Mouse (Mus musculus): ENCODE measurements around the gene Zranb3. TPM values are rescaled to one million over a fixed set of nuclear protein-coding genes. Genes with fewer than 3 reads are reported as not detected.
"Not testable (repeated sequence)": the region's sequence is repeated elsewhere in the genome, so short reads cannot be mapped to it uniquely, and the experiment has no call there.

Gene Zranb3
- 6.4 and 7.7 TPM in 2 replicates for polyA plus RNA-seq (2012; rRNA removed)

DNA sequence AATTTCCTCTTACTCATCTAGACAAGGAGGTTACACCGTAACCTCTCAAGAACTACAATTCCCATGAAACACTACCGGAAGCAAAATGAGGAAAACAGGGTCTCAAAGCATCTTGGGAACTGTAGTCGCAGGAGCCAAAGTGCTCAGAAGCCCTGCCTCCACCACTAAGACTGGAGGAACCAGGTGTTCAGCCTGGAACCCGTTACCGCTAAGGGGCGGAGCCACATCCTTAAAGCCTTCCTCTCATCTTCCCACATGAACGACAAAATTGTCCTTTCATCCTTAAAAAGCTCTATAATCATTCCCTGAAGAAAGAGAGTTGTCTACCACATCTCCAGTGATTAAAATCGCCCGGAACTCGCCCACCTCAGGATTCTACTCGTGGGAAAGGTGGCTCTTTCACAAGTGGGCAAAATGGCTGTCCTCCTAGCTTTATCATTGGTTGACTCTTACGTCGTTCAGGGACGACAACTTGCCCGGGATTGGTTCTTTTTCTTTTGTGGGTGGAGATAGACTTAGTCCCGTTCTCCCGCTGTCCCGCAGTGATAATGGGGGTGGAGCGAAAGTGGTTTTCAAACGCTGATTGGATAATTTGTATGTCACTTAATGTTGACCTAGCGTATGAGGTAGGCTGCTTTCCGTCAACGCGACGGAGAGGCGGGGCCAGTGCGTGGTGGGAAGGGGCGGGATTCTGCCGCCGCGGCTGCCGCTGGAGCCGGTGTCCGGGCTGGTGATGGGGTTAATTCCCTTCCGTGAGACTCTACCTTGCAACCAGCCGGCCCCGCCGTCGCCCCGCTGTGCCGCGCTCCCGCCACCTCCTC is at the start of gene Zranb3, which contains the start of gene R3hdm1:
TSS of gene Zranb3 (minus strand) at position 407 of the 821 bp plus-strand sequence.
TSS of gene R3hdm1 (plus strand) at position 661 of the 821 bp plus-strand sequence.
- Histone ChIP-seq H3K36me3 (ENCODE audit: control insufficient read depth, insufficient read depth, low read length) (no peaks in the 10 kb centered on the region), H3K27ac (ENCODE audit: control insufficient read depth, insufficient read depth, low read depth, low read length) (peak within 1 kb of the TSS; percentile 95), H3K4me3 (ENCODE audit: control insufficient read depth, low read depth, low read length) (peak within 1 kb of the TSS; percentile 90), H3K4me1 (ENCODE audit: control insufficient read depth, insufficient read depth, low read length) (peaks cover 2% of the 10 kb centered on the region; the same call in 1 of the 2 replicates), H3K27me3 (ENCODE audit: control insufficient read depth, insufficient read depth, low read length) (no peaks in the 10 kb centered on the region)
- TF ChIP-seq POLR2A (IDR thresholded peaks at IDR 0.05; ENCODE audit: control insufficient read depth, low read depth, low read length): peak; percentile 90
- no peak for TF ChIP-seq CTCF (IDR thresholded peaks at IDR 0.05; ENCODE audit: control insufficient read depth, insufficient read depth, insufficient replicate concordance, low read depth, low read length)

DNA sequence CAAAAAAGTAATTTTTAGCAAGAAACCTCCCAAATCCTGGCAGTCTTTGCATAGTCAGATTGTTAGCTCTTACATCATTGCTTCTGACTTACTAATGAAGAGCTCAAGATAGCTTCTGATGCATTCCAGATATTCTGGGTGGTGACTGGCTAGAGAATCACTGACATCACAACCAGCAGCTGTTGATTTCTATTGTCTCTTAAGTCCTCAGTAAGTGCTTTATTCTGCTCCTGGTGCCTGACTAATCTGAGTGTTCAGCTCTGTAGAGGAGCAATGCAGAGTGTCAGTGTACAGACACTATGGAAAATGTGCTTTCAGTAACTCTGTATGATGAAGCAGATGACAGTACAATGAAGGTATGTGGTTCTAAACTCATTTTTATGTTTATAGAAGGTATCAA is 38.9 kb upstream of the Zranb3 start:
- Histone ChIP-seq H3K27ac (ENCODE audit: control insufficient read depth, insufficient read depth, low read depth, low read length) (no peak overlapping the region), H3K4me3 (ENCODE audit: control insufficient read depth, low read depth, low read length) (no peak overlapping the region), H3K27me3 (ENCODE audit: control insufficient read depth, insufficient read depth, low read length) (no peaks in the 10 kb centered on the region), H3K36me3 (ENCODE audit: control insufficient read depth, insufficient read depth, low read length) (no peaks in the 10 kb centered on the region), H3K4me1 (ENCODE audit: control insufficient read depth, insufficient read depth, low read length) (no peaks in the 10 kb centered on the region)
- TF ChIP-seq CTCF (IDR thresholded peaks at IDR 0.05; ENCODE audit: control insufficient read depth, insufficient read depth, insufficient replicate concordance, low read depth, low read length) (no peak), POLR2A (IDR thresholded peaks at IDR 0.05; ENCODE audit: control insufficient read depth, low read depth, low read length) (no peak)

DNA sequence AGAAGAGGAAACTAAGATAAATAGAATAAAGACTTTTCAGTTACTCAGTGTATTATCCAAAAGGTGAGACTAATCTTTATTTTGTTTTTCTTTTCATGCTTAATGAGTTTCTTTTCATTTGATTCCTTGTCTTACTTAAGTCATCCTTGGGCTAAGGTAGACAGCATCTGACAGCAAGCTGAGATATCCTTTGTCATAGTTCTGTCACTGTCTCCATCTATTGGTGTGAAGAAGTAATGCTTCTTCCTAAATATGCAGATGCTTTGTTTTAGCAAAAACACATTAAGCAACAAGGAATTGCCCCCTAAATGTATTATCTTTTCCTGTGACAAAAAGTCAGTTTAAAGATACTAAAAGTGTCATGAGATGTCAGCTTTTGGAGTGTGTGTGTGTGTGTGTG is 38.2 kb upstream of the Zranb3 start:
- H3K4me3 ChIP-seq (ENCODE audit: control insufficient read depth, low read depth, low read length): no peak overlapping the region

DNA sequence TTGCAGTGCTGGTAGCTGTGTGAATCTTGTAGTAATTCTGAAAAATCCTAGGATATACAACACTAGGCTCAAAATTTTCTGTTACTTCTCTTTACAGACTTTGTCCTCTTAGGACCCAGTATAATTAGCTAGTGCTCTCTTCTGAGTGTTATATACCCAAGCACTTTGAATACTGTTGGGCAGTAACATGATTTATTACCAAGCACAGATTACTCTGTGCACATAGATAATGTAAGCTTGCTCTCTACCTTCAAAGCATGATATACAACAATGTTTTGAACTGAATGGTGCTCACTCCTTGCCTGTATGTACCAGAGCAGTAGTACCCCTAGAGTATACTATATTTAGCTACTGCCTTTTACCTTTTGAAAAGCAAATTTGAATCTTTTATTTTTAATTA is 33.4 kb upstream of the Zranb3 start:
- H3K36me3 ChIP-seq (ENCODE audit: control insufficient read depth, insufficient read depth, low read length); H3K4me1 ChIP-seq (ENCODE audit: control insufficient read depth, insufficient read depth, low read length); H3K27me3 ChIP-seq (ENCODE audit: control insufficient read depth, insufficient read depth, low read length); H3K27ac ChIP-seq (ENCODE audit: control insufficient read depth, insufficient read depth, low read depth, low read length); H3K4me3 ChIP-seq (ENCODE audit: control insufficient read depth, low read depth, low read length): not testable (repeated sequence)

More for the DNA sequence above, 38.2 kb upstream of the Zranb3 start:
- no peak for TF ChIP-seq CTCF (IDR thresholded peaks at IDR 0.05; ENCODE audit: control insufficient read depth, insufficient read depth, insufficient replicate concordance, low read depth, low read length)
- TF ChIP-seq POLR2A (IDR thresholded peaks at IDR 0.05; ENCODE audit: control insufficient read depth, low read depth, low read length): no peak
- Histone ChIP-seq H3K27ac (ENCODE audit: control insufficient read depth, insufficient read depth, low read depth, low read length) (no peak overlapping the region), H3K4me1 (ENCODE audit: control insufficient read depth, insufficient read depth, low read length) (no peaks in the 10 kb centered on the region), H3K27me3 (ENCODE audit: control insufficient read depth, insufficient read depth, low read length) (no peaks in the 10 kb centered on the region), H3K36me3 (ENCODE audit: control insufficient read depth, insufficient read depth, low read length) (no peaks in the 10 kb centered on the region)

DNA sequence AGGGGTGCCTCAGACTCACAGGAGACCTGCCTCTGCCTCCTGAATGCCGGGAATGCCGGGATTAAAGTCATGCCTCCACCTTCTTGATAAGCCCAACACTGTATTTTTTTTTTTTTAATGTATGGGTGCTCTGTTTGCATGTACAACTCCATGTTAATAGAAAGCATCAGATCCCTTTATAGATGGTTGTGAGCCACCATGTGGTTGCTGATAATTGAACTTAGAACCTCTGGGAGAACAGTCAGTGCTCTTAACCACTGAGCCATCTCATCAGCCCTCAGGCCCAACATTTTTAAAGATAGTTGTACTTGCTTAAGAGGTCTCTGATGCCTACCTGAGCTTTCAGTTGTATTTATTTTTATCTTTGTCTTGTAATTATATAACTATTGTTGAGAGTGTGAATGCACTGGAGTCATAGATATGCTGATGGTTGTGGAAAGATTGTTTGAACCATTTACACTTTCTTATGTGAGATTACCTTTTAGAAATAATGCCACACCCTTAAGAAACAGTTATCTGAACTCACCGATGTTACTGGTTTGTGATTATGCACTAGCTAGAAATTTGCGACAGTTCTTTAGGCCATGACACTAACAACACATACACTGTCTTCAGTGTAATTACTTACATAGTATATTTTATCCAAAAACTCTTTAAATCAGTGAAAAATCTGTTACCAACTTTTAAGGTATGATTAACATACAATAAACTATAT is 18.2 kb upstream of the Zranb3 start:
- TF ChIP-seq CTCF (IDR thresholded peaks at IDR 0.05; ENCODE audit: control insufficient read depth, insufficient read depth, insufficient replicate concordance, low read depth, low read length): no peak
- no peak for TF ChIP-seq POLR2A (IDR thresholded peaks at IDR 0.05; ENCODE audit: control insufficient read depth, low read depth, low read length)
- no peaks in the 10 kb centered on the region for H3K36me3 ChIP-seq (ENCODE audit: control insufficient read depth, insufficient read depth, low read length)
- H3K27ac ChIP-seq (ENCODE audit: control insufficient read depth, insufficient read depth, low read depth, low read length): no peak overlapping the region
- H3K27me3 ChIP-seq (ENCODE audit: control insufficient read depth, insufficient read depth, low read length): no peaks in the 10 kb centered on the region
- H3K4me1 ChIP-seq (ENCODE audit: control insufficient read depth, insufficient read depth, low read length): no peaks in the 10 kb centered on the region
- H3K4me3 ChIP-seq (ENCODE audit: control insufficient read depth, low read depth, low read length): no peak overlapping the region

DNA sequence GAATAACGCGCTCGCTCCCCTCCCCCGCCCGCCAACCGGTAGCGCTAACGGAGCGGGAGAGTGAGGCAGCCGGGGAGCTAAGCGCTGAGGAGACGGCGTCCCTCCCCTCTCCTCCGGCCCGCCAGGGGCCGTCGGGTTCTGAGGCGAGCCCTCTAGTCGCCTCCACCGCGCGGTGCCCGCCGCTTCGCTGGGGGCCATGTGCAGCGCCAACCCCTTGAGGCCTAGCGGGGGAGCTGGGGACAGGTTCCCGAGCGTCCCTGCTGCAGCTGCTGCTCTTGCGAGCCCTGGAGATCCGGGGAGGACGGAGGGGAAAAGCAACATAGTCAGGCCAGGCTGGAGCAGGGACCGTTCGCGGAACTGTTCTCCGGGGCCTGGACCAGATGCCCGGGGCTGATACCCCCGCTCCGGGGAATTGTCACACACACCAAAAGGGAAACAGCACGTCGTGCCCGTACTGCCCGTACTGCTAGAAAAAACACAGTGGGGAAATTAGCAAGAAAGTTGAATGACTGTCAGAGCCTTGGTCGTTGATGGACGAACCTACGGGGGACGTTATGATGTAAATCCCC is 757 bp upstream of the Zranb3 start:
- Histone ChIP-seq H3K27ac (ENCODE audit: control insufficient read depth, insufficient read depth, low read depth, low read length) (peak overlapping the region; percentile 87), H3K27me3 (ENCODE audit: control insufficient read depth, insufficient read depth, low read length) (no peaks in the 10 kb centered on the region), H3K36me3 (ENCODE audit: control insufficient read depth, insufficient read depth, low read length) (no peaks in the 10 kb centered on the region), H3K4me3 (ENCODE audit: control insufficient read depth, low read depth, low read length) (peak overlapping the region; percentile 90), H3K4me1 (ENCODE audit: control insufficient read depth, insufficient read depth, low read length) (peaks cover 2% of the 10 kb centered on the region; the same call in 1 of the 2 replicates)
- no peak for TF ChIP-seq POLR2A (IDR thresholded peaks at IDR 0.05; ENCODE audit: control insufficient read depth, low read depth, low read length)
- no peak for TF ChIP-seq CTCF (IDR thresholded peaks at IDR 0.05; ENCODE audit: control insufficient read depth, insufficient read depth, insufficient replicate concordance, low read depth, low read length)

DNA sequence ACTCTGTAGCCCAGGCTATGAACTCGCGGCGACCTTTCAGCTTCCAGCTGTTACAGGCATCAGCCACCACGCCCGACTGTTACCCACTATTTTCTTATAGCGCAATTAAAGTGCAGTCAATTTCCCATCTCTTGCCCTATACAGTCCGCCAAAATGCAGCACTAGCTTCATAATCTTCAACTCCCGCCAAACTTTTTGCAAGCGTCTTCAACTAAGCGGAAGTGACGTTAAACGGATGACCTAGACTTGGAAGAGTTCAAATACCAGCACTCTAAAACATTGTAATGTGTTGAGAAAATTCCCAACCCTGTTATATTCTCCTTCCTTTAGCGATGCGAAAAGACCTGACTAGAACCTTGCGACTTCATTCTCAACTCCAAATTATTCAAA is 601 bp downstream of the Zranb3 start:
- TF ChIP-seq POLR2A (IDR thresholded peaks at IDR 0.05; ENCODE audit: control insufficient read depth, low read depth, low read length): no peak
- TF ChIP-seq CTCF (IDR thresholded peaks at IDR 0.05; ENCODE audit: control insufficient read depth, insufficient read depth, insufficient replicate concordance, low read depth, low read length): no peak
- peak overlapping the region; percentile 90 for H3K4me3 ChIP-seq (ENCODE audit: control insufficient read depth, low read depth, low read length)
- peaks cover 2% of the 10 kb centered on the region; the same call in 1 of the 2 replicates for H3K4me1 ChIP-seq (ENCODE audit: control insufficient read depth, insufficient read depth, low read length)
- no peaks in the 10 kb centered on the region for H3K36me3 ChIP-seq (ENCODE audit: control insufficient read depth, insufficient read depth, low read length)
- peak overlapping the region; percentile 95 for H3K27ac ChIP-seq (ENCODE audit: control insufficient read depth, insufficient read depth, low read depth, low read length)
- no peaks in the 10 kb centered on the region for H3K27me3 ChIP-seq (ENCODE audit: control insufficient read depth, insufficient read depth, low read length)
